Mouse (Mus musculus): ENCODE data around the gene Olfr1333. TPM values are rescaled to one million over a fixed set of nuclear protein-coding genes. Genes with fewer than 3 reads are reported as not detected.

Olfr1333 gene
- not detected for total RNA-seq (2023)

GRCm38 (mm10) chr4:118836179-118836578, at the start of gene Olfr1333:
TSS of gene Olfr1333 (minus strand) at chr4:118836279.

GRCm38 (mm10) chr4:118864349-118864748, 28.3 kb upstream of the Olfr1333 start, which contains the start of gene Olfr1331:
TSS of gene Olfr1331 (plus strand) at chr4:118864649.

GRCm38 (mm10) chr4:118809844-118810243, 26.2 kb downstream of the Olfr1333 start, which contains the start of gene Olfr1335:
TSS of gene Olfr1335 (minus strand) at chr4:118809944.

GRCm38 (mm10) chr4:118782486-118782885, 53.6 kb downstream of the Olfr1333 start, which contains the start of gene Olfr1337:
TSS of gene Olfr1337 (minus strand) at chr4:118782586.

Other genes with a start within 250 kb of the Olfr1333 start
- gene Cfap57, start 215.5 kb downstream of the Olfr1333 start, total RNA-seq (2023) = 1 to 10 TPM; 2.1 to 3.0 TPM
- gene Ebna1bp2, start 215.5 kb downstream of the Olfr1333 start, total RNA-seq (2023) = 10 to 100 TPM; 42.1 to 46.5 TPM
- gene Olfr62, start 177.3 kb downstream of the Olfr1333 start, total RNA-seq (2023) = not detected
- gene Olfr1342, start 143.5 kb downstream of the Olfr1333 start, total RNA-seq (2023) = not detected
- gene Olfr1341, start 132.8 kb downstream of the Olfr1333 start, total RNA-seq (2023) = not detected
- gene Olfr1340, start 116.1 kb downstream of the Olfr1333 start, total RNA-seq (2023) = not detected
- gene Olfr1339, start 104.1 kb downstream of the Olfr1333 start, total RNA-seq (2023) = not detected
- gene Olfr1338, start 77.5 kb downstream of the Olfr1333 start, total RNA-seq (2023) = not detected
- not detected for gene Olfr1337, start 53.7 kb downstream of the Olfr1333 start, total RNA-seq (2023)
- not detected for gene Olfr1335, start 26.3 kb downstream of the Olfr1333 start, total RNA-seq (2023)
- not detected for gene Olfr1331, start 28.4 kb upstream of the Olfr1333 start, total RNA-seq (2023)
- gene Olfr1330, start 52.3 kb upstream of the Olfr1333 start, total RNA-seq (2023) = not detected
- not detected for gene Olfr1329, start 81.2 kb upstream of the Olfr1333 start, total RNA-seq (2023)
- not detected for gene Olfr1328, start 102.3 kb upstream of the Olfr1333 start, total RNA-seq (2023)
- not detected for gene Lao1, start 125.3 kb upstream of the Olfr1333 start, total RNA-seq (2023)

Data from neutrophil, adult 59 days (primary cell).